Mouse (Mus musculus) lung, postnatal 10 days (tissue): ENCODE results near the gene Stk24.

Experiments
- DNase-seq: peaks from one replicate; pipeline ENCODE4 v3.0.0; 2021

Gene Stk24

GRCm38 (mm10) chr14:121309909-121310308 lies 69.9 kb downstream of the Stk24 start:
- DNase-seq, result no peak

DNA sequence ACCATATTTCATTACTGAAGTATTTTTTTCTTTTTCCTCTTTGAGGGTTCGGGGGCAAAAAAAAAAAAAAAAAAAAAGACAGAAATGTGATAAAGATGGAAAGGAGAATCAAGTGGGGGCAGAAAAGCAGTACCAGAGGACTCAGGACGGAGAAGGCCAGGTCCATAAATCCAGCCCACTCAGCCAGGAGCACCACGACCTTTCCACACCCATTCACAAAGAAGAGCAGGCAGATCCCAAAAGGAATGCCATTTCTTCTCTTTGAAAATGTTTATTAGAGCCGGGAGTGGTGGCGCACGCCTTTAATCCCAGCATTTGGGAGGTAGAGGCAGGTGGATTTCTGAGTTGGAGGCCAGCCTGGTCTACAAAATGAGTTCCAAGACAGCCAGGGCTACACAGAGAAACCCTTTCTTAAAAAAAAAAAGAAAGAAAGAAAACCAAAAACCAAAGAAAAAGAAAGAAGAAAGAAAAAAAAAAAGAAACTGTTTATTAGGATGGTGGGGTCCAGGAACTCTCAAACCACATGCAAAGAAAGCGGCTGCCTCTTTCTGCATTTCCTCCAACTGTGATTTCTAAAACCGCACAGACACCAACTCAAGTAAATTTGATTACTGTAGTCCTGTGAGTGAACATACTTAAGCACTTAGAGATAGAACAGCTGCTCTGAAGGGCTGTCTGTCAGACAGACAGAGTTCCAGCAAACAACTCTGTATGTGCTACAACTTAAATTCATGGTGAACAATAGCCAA lies 74.3 kb downstream of the Stk24 start:
- no peak for DNase-seq

DNA sequence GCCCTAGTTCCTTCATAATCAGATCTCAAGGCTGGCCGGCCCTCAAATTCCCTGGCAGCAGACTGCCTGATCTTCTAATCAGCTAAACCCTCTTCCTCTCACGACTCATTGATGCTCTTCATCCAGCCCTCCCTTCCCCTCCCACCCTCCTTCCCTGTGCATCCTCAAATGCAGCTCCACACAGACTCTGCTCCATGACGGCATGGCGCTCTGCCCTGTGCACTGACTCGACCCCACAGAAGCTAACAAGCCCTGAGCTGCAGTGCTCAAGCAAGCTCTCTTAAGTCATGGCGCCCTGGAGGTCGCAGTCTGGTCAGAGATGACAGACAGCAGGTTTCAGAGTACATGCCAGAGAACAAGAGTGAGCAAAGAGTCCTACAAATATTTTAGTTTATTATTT lies 75.3 kb downstream of the Stk24 start:
- no peak for DNase-seq

DNA sequence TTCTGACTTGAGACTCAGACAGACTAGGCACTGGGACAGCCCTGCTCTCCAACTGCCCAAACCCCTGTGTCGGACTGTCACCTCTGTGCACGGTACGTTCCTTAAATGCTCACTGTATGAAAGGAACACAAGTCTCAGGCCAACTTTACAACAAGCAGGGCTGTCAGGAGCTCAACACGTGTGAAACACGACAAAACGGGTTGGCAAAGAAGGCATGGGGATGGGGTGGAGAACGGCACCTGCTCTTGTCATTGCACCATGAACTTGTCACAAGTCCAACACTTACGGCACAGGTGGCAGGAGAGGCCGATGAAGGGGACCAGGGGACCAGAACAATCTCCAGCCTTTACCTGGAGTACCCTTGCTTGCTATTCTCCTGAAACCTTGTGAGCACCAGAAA lies 80.7 kb downstream of the Stk24 start:
- no peak for DNase-seq

GRCm38 (mm10) chr14:121298537-121298936 lies 81.3 kb downstream of the Stk24 start:
- no peak for DNase-seq

DNA sequence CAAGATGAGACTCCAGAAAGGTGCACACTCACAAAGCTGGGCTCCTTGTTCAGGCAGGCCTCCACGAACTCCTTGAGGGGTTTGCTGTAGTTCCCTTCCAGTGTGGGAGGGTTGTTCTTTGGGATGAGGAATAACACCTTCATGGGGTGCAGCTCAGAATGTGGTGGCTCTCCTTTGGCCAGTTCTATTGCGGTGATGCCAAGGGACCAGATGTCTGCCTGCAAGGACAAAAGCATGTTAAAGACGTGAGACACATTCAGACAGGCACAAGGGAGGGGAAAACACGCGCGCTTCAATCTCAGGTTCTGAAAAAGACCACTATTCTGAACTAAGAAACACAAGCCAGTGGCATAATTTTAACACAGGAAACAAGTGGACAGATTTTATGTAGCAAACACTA lies 82.7 kb downstream of the Stk24 start:
- DNase-seq, result no peak

GRCm38 (mm10) chr14:121294484-121294883 lies 85.3 kb downstream of the Stk24 start:
- no peak for DNase-seq

- DNase-seq, result no peak
Measured at GRCm38 (mm10) chr14:121292391-121292790, 87.4 kb downstream of the Stk24 start.

GRCm38 (mm10) chr14:121291881-121292280 lies 87.9 kb downstream of the Stk24 start:
- DNase-seq, result no peak

DNA sequence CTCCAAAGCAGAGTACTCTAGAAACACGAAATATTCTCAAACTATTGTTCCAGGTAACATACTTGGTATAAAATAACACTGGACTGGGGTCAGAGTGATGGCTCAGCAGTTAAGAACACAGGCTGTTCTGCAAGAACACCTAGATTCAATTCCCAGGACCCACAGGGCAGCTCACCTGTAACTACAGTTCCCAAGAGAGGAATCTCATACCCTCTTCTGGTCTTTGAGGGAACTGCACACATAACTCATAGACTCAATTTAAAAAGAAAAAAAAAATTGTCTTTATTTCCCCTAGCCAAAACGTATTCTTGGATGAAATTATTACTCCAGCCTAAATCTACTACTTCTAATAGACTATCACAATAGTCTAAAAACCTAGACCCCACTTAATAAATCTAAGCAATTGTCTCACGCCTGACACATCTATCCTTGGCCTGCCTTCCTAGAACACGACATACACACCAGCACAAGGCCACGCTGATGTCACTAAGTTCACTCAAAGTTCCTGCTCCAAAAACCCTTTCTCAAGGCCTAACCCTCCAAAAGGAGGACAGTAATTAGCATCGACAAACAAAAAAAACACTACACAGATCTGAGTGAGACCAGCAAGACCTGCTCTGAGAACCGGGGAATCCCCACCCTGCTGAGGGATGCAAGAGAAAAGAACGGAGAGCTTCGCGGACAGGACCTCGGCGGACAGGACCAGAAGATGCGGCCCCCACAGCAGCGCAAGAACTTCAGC lies 94.3 kb downstream of the Stk24 start:
- no peak for DNase-seq

GRCm38 (mm10) chr14:121281336-121281710 lies 98.5 kb downstream of the Stk24 start:
- DNase-seq, result no peak

GRCm38 (mm10) chr14:121280601-121281335 lies 99.0 kb downstream of the Stk24 start:
- peak; percentile 60 for DNase-seq

- DNase-seq, result peak; percentile 91
Measured at GRCm38 (mm10) chr14:121279106-121279505, 100.7 kb downstream of the Stk24 start.

DNA sequence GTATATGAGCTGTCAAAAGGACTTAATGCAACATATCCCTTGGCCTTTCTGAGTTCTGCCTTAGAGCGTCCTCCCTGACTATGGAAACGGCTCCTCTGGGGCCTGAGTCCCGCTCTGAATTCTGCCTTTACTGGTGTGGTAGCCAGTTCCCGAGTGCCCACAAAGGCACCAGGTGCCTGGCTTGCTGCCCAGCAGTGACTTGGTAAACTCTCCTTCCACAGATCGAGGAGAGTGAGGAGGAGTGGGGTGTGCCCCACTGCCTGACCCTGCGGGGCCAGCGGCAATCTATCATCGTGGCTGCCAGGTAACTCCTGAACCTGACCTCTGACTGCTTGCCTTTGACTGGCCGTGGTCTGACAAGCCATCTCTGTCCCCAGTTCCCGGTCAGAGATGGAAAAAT lies 103.8 kb downstream of the Stk24 start:
- no peak for DNase-seq

GRCm38 (mm10) chr14:121274985-121275384 lies 104.8 kb downstream of the Stk24 start:
- DNase-seq, result peak; percentile 28

- DNase-seq, result no peak
Measured at GRCm38 (mm10) chr14:121270490-121270889, 109.3 kb downstream of the Stk24 start.

- DNase-seq, result no peak
Measured at GRCm38 (mm10) chr14:121267801-121268200, 112.0 kb downstream of the Stk24 start.

DNA sequence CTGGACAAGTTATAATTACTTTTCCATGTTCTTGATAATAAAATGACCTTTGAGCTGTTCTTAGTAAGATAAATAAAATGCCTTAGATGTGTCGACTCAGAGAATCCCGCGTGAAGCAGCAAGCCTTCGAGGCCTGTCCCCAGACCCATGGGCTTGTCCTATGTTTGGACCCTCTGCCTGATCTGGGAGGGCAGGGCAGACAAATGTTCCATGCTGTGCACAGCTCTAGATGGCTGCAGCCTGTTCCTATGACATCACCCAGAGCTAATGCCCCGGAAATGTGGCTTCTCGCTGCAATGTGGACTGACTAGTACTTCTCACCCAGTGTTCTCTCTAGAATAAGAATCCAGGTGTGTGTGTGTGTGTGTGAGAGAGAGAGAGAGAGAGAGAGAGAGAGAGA lies 115.4 kb downstream of the Stk24 start:
- peak; percentile 28 for DNase-seq

DNA sequence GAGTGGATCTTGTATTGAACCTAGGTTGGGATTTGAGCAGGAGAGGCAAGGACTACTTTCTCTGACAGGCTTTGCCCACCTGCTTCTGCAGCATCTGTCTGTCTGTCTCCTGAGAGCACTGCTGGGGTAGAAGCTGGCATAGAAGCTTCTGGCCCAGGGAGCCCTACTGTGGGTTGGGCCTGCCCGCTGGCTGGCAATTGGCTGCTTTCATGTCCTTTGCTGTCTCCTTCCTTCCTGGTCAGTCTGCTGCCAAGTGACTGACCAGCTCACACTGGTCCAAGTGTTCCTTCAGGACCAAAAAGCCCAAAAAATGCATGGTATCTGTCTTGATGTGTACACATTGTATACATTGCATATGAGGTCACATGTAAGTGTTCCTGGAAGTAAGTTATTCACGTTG lies 115.9 kb downstream of the Stk24 start:
- no peak for DNase-seq

DNA sequence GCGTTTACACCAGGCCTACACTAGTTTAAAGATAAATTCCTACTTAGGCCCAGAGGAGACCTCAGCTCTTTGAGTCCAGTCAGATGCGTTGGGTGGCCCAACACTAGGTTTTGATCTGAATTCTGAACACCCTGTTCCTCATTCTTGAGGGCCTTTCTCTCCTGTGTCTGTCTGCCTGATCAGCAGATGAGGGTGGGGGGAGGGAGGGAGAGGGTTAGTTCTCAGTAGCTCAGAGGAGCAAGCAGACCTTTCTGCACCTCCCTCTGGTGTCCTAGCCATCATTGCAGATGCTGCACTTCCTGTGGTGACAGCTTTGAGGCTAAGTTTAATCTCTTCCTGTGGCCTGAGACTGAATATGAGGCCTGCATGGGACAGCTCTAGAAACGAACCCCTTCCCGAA lies 117.2 kb downstream of the Stk24 start:
- DNase-seq, result no peak

- DNase-seq, result no peak
Measured at GRCm38 (mm10) chr14:121261229-121261879, 118.5 kb downstream of the Stk24 start.

- DNase-seq, result peak; percentile 73
Measured at GRCm38 (mm10) chr14:121259789-121260188, 120.0 kb downstream of the Stk24 start.

GRCm38 (mm10) chr14:121259332-121259731 lies 120.5 kb downstream of the Stk24 start:
- no peak for DNase-seq
